Mouse (Mus musculus) liver, embryonic 14.5 days (tissue): Measurements from ENCODE around the gene Lrch3. TPM values are rescaled to one million over a fixed set of nuclear protein-coding genes. Genes with fewer than 3 reads are reported as not detected.
"Not testable (repeated sequence)": the region's sequence is repeated elsewhere in the genome, so short reads cannot be mapped to it uniquely, and the experiment has no call there.

Experiments used
- ATAC-seq: fragments of 200-750 bp; cut with Nextera tagmentation; 2 replicates; pipeline ENCODE4 v1.8.0; 2017; ENCODE audit warnings: moderate number of reproducible peaks, mild to moderate bottlenecking, moderate library complexity; ENCODE audit not compliant: insufficient read depth
- DNase-seq, 3 experiments: peaks; one replicate each; pipeline ENCODE4 v3.0.0-alpha.2; 2012 to 2013; ENCODE audit warnings: low read depth in 3 of 3, low spot score in 3 of 3
- H3K27ac ChIP-seq: fragments of 300-500 bp; sonication (generic); 2 replicates; pipeline ENCODE4 v1.5.1; 2014; ENCODE audit warnings: moderate library complexity, mild to moderate bottlenecking, control low read depth, inconsistent platforms
- H3K27me3 ChIP-seq: fragments of 300-500 bp; sonication (generic); 2 replicates; pipeline ENCODE4 v1.6.1; 2014; ENCODE audit warnings: mild to moderate bottlenecking, low read length, moderate library complexity; ENCODE audit not compliant: control insufficient read depth, insufficient read depth
- H3K36me3 ChIP-seq: fragments of 300-500 bp; sonication (generic); replicated peaks from 2 replicates; pipeline ENCODE4 v1.6.1; 2014; ENCODE audit warnings: low read depth; ENCODE audit not compliant: control insufficient read depth, insufficient read depth
- H3K4me1 ChIP-seq, 2 experiments: fragments of 200-500 bp in 1 of 2; fragments of 300-500 bp in 1 of 2; sonication (generic) in 1 of 2; replicated peaks; 2 replicates each; pipeline ENCODE4 v1.6.1; 2012 to 2014; ENCODE audit warnings: antibody characterized with exemption in 1 of 2, inconsistent platforms in 1 of 2, low read length in 1 of 2; ENCODE audit not compliant: control insufficient read depth in 2 of 2, insufficient read depth in 2 of 2
- H3K4me2 ChIP-seq: fragments of 300-500 bp; sonication (generic); 2 replicates; pipeline ENCODE4 v1.6.1; 2014; ENCODE audit warnings: low read depth, mild to moderate bottlenecking, control low read depth, moderate library complexity
- H3K4me3 ChIP-seq, 2 experiments: fragments of 200-500 bp in 1 of 2; fragments of 300-500 bp in 1 of 2; sonication (generic) in 1 of 2; 2 replicates each; pipeline ENCODE4 v1.5.1; 2012 to 2014; ENCODE audit warnings: low read depth in 2 of 2, low read length in 2 of 2, mild to moderate bottlenecking in 2 of 2, control low read depth in 1 of 2, inconsistent platforms in 1 of 2, moderate library complexity in 1 of 2; ENCODE audit not compliant: insufficient read depth in 1 of 2
- H3K9ac ChIP-seq: fragments of 300-500 bp; sonication (generic); replicated peaks from 2 replicates; pipeline ENCODE4 v1.6.1; 2014; ENCODE audit warnings: mild to moderate bottlenecking, control low read depth, moderate library complexity
- H3K9me3 ChIP-seq: fragments of 300-500 bp; sonication (generic); 2 replicates; pipeline ENCODE4 v1.6.1; 2016; ENCODE audit warnings: low read length, mixed read lengths; ENCODE audit not compliant: control insufficient read depth
- CTCF ChIP-seq: IDR thresholded peaks from 2 replicates; pipeline ENCODE4 v1.5.1; 2016; ENCODE audit warnings: antibody characterized with exemption, low read depth, control low read depth
- EP300 ChIP-seq: IDR thresholded peaks from 2 replicates; pipeline ENCODE4 v1.6.1; 2016; ENCODE audit warnings: antibody characterized with exemption, low read depth
- WGBS: fragments of 180-500 bp; shearing (Covaris S2); extraction: QIAGEN DNeasy Blood & Tissue Kit; methylation state at CpG from one replicate; pipeline ENCODE4 v1.1.7; 2014; ENCODE audit not compliant: insufficient replicate concordance; 5-methylcytosine and 5-hydroxymethylcytosine counted together
- polyA plus RNA-seq, 2 experiments: library from polyadenylated mRNA; depleted of rRNA in 1 of 2; stranded (reverse) in 1 of 2; unstranded in 1 of 2; fragments of >200 nt; fragmentation: Nextera tagmentation in 1 of 2; extraction: Ambion mirVana in 1 of 2; gene quantifications; 2 replicates each; pipeline versions ENCODE4 v1.2.1 to v1.2.3; 2012 to 2014

Gene Lrch3
- polyA plus RNA-seq, 2 experiments: 3.9 to 6.3 TPM

GRCm38 (mm10) chr16:33043268-33043667 is 129.4 kb downstream of the Lrch3 start:
- DNase-seq (no peak), ATAC-seq (no peak)
- TF ChIP-seq CTCF (no peak), EP300 (no peak)
- H3K9ac ChIP-seq: no peak overlapping the region
- H3K27ac ChIP-seq: no peak overlapping the region
- no peaks in the 10 kb centered on the region for H3K9me3 ChIP-seq
- H3K4me3 ChIP-seq: no peak overlapping the region
- no peak overlapping the region for H3K4me2 ChIP-seq
- WGBS: 33% methylated on average over 2 of the region's 2 CpGs
- no peaks in the 10 kb centered on the region for H3K4me1 ChIP-seq
- H3K27me3 ChIP-seq: no peaks in the 10 kb centered on the region
- no peaks in the 10 kb centered on the region for H3K36me3 ChIP-seq

DNA sequence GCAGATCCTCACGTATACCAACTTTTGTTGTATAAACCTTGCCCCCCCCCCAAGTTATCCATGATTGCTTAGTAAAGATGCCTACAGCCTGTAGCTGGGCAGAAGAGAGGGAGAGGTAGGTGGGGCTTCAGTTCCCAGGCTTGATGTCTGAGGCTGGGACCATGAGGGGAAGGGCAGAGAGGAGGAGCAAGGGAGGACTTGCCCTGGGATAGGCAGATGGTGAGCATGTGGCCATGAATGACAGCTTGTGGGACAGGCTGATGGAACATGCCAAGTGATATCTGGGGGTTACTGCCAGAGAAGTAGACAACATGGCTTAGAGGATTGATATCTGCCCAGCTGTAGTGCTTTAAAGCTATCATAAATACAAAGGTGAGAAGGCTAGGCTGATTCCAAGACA is 134.1 kb downstream of the Lrch3 start:
- no peaks in the 10 kb centered on the region for H3K27me3 ChIP-seq
- no peaks in the 10 kb centered on the region for H3K4me1 ChIP-seq
- no peaks in the 10 kb centered on the region for H3K36me3 ChIP-seq
- H3K4me3 ChIP-seq: no peak overlapping the region
- ATAC-seq (no peak), DNase-seq (no peak)
- no peak overlapping the region for H3K9ac ChIP-seq
- WGBS: 51% methylated on average over 1 of the region's 1 CpGs
- no peaks in the 10 kb centered on the region for H3K9me3 ChIP-seq
- TF ChIP-seq CTCF (no peak), EP300 (no peak)
- H3K4me2 ChIP-seq: no peak overlapping the region
- no peak overlapping the region for H3K27ac ChIP-seq

DNA sequence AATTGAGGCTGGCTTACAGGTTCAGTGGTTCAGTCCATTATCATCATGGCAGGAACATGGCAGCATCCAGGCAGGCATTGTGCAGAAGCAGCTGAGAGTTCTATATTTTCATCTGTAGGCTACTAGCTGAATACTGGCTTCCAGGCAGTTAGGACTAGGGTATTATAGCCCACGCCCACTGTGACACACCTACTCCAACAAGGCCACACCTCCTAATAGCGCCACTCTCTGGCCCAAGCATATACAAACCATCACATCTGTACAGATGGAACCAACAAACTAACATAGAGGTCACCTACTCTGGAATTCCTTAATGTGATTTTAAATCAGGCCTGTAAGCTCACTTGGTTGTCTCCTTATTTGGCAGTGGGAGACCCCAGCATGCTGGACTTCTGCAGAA is 134.8 kb downstream of the Lrch3 start:
- no peaks in the 10 kb centered on the region for H3K9me3 ChIP-seq
- no peak overlapping the region for H3K4me2 ChIP-seq
- no peaks in the 10 kb centered on the region for H3K36me3 ChIP-seq
- H3K4me1 ChIP-seq: no peaks in the 10 kb centered on the region
- no peak overlapping the region for H3K4me3 ChIP-seq
- no peak for ATAC-seq
- no peaks in the 10 kb centered on the region for H3K27me3 ChIP-seq
- no peak for DNase-seq
- H3K9ac ChIP-seq: no peak overlapping the region
- no peak overlapping the region for H3K27ac ChIP-seq
- TF ChIP-seq CTCF (no peak), EP300 (no peak)
- 62% methylated on average over 2 of the region's 2 CpGs for WGBS

DNA sequence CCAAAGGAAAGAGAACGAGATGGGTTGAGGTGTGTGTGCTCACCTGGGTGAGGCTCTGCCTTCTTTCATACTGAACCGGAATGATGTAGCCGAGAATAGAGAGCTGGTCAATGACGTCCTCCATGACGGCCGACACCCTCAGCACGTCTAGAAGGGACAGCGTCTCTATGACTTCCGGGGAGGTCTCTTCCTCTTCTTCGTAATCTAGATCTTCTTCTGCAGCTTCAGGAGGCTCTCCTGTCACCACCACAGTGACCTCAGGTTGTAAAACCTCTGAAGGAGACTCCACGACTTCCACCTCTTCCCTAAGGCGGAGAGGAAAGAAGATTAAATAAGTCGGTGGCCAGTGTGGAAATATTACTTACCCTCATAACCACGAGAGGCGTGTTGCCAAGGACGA is 135.9 kb downstream of the Lrch3 start:
- H3K4me3 ChIP-seq: no peak overlapping the region
- H3K9ac ChIP-seq: no peak overlapping the region
- H3K4me1 ChIP-seq: no peaks in the 10 kb centered on the region
- H3K4me2 ChIP-seq: no peak overlapping the region
- H3K9me3 ChIP-seq: no peaks in the 10 kb centered on the region
- H3K36me3 ChIP-seq: no peaks in the 10 kb centered on the region
- DNase-seq (no peak), ATAC-seq (no peak)
- WGBS: 54% methylated on average over 16 of the region's 16 CpGs
- TF ChIP-seq CTCF: no peak
- TF ChIP-seq EP300: no peak
- no peak overlapping the region for H3K27ac ChIP-seq
- no peaks in the 10 kb centered on the region for H3K27me3 ChIP-seq

DNA sequence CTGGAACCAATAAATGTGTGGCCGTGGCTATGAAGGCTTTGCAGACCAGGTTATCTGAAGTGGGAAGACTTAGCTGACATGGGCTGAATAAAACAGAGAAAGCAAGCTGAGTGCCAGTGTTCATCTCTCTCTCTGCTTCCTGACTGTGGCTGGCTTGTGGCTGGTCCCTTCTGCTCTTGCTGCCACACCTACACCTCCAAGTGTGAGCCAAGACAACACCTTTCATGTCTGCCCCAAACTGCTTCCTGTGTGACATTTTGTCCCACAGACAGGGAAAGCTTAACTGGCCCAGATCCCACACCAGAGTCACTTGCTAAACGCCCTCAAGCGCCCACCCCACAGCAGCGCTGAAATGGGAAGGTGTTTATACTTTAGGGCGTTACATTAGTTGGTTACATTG is 139.2 kb downstream of the Lrch3 start:
- 56% methylated on average over 5 of the region's 5 CpGs for WGBS
- TF ChIP-seq CTCF (no peak), EP300 (no peak)

DNA sequence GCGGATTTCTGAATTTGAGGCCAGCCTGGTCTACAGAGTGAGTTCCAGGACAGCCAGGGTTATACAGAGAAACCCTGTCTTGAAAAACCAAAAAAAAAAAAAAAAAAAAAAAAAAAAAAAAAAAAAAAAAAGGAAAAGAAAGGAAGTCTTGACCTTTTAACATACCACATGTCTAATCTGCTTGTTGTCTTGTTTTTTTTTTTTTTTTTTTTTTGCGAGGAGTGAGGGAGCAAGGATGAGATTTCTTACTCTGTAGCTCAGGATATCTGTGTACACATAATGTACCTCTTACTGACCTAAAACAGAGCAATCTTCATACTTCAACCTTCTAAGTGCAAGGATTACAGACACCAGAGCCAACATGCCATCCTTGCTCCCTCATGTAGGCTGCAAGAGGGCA is 141.0 kb downstream of the Lrch3 start:
- not testable (repeated sequence) for H3K27ac ChIP-seq, ATAC-seq, H3K9ac ChIP-seq, H3K9me3 ChIP-seq, DNase-seq, H3K27me3 ChIP-seq, H3K4me2 ChIP-seq, H3K4me3 ChIP-seq
- Histone ChIP-seq H3K36me3 (peaks cover 21% of the 10 kb centered on the region), H3K4me1 (peaks cover 5 to 14% of the 10 kb centered on the region in 2 experiments)
- WGBS: 66% methylated on average over 2 of the region's 2 CpGs

More for the DNA sequence above, 139.2 kb downstream of the Lrch3 start:
- H3K36me3 ChIP-seq: peaks cover 3% of the 10 kb centered on the region
- H3K27me3 ChIP-seq: no peaks in the 10 kb centered on the region
- no peak overlapping the region for H3K9ac ChIP-seq
- peaks cover 3 to 6% of the 10 kb centered on the region in 2 experiments for H3K4me1 ChIP-seq
- H3K27ac ChIP-seq: no peak overlapping the region
- H3K9me3 ChIP-seq: no peaks in the 10 kb centered on the region
- no peak for ATAC-seq
- H3K4me2 ChIP-seq: no peak overlapping the region
- no peak for DNase-seq
- no peak overlapping the region for H3K4me3 ChIP-seq
